Mouse (Mus musculus) liver, adult 2 months (tissue): ENCODE measurements around the gene Scarb1. TPM values are rescaled to one million over a fixed set of nuclear protein-coding genes. Genes with fewer than 3 reads are reported as not detected.

Source experiments
- DNase-seq: peaks from one replicate; pipeline ENCODE4 v3.0.0-alpha.2; 2011; ENCODE audit warnings: low read depth, low spot score; ENCODE audit errors: extremely low read depth
- H3K27ac ChIP-seq: fragments of 200-500 bp; replicated peaks from 2 replicates; pipeline ENCODE4 v1.5.1; 2012; ENCODE audit warnings: low read depth, mild to moderate bottlenecking, control low read depth, inconsistent platforms, low read length; ENCODE audit not compliant: insufficient read depth
- H3K27me3 ChIP-seq: fragments of 200-500 bp; 2 replicates; pipeline ENCODE4 v1.6.1; 2012; ENCODE audit warnings: mild to moderate bottlenecking, moderate library complexity, low read length, inconsistent platforms; ENCODE audit not compliant: control insufficient read depth, insufficient read depth
- H3K36me3 ChIP-seq: fragments of 200-500 bp; 2 replicates; pipeline ENCODE4 v1.6.1; 2012; ENCODE audit warnings: low read length, inconsistent platforms; ENCODE audit not compliant: control insufficient read depth, insufficient read depth
- H3K4me1 ChIP-seq: fragments of 200-500 bp; 2 replicates; pipeline ENCODE4 v1.6.1; 2011; ENCODE audit warnings: low read length; ENCODE audit not compliant: control insufficient read depth, insufficient read depth
- H3K4me3 ChIP-seq: fragments of 200-500 bp; 2 replicates; pipeline ENCODE4 v1.5.1; 2011; ENCODE audit warnings: low read depth, mild to moderate bottlenecking, control low read depth, low read length, moderate library complexity; ENCODE audit not compliant: insufficient read depth
- H3K79me2 ChIP-seq: fragments of 200-500 bp; 2 replicates; pipeline ENCODE4 v1.6.1; 2012; ENCODE audit warnings: inconsistent platforms, mild to moderate bottlenecking, low read length, moderate library complexity; ENCODE audit not compliant: control insufficient read depth, insufficient read depth
- H3K9ac ChIP-seq: fragments of 200-500 bp; 2 replicates; pipeline ENCODE4 v1.6.1; 2012; ENCODE audit warnings: low read depth, mild to moderate bottlenecking, control low read depth, inconsistent platforms, low read length
- CTCF ChIP-seq: fragments of 200-500 bp; IDR thresholded peaks from 2 replicates; pipeline ENCODE4 v1.5.1; 2011; ENCODE audit warnings: low read depth, low read length, control low read depth
- POLR2A ChIP-seq: fragments of 200-500 bp; IDR thresholded peaks from 2 replicates; pipeline ENCODE4 v1.6.1; 2011; ENCODE audit warnings: low read length, control low read depth; ENCODE audit not compliant: insufficient read depth; ENCODE audit errors: extremely low read depth
- WGBS: fragments of 180-500 bp; shearing (Covaris S2); methylation state at CpG from one replicate; pipeline ENCODE4 v1.1.7; 2018; 5-methylcytosine and 5-hydroxymethylcytosine counted together
- polyA plus RNA-seq: library from polyadenylated mRNA; depleted of rRNA; stranded (reverse); fragments of >200 nt; gene quantifications from 2 replicates; pipeline ENCODE4 v1.2.3, GENCODE M21; 2012
- total RNA-seq: library from RNA; depleted of rRNA; stranded (reverse); fragments of >200 nt; gene quantifications from 2 replicates; pipeline ENCODE4 v1.2.3, GENCODE M21; 2014

Scarb1 gene
- total and polyA plus RNA-seq, 2 experiments, result 72.4 to 189 TPM

DNA sequence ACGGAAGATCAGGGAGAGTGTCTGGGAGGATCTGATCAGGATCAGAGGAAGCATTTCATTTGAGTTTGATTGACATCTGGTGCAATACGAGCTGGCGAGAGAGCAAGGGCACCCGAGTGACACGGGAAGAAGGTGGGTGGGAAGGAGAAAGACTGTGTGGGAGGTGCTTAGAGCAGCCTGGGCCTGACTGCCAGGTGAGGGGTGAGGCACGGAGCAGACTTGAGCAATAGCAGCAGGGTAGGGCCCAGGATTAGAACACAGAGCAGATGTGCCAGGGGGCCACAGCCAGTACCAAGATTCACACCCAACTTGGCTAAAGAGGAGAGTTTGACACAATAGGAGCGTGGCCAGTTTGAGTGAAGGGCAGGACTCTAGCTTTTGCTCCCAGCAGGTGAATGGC lies 47.9 kb downstream of the Scarb1 start:
- WGBS, result 29% methylated on average over 7 of the region's 7 CpGs
- Histone ChIP-seq H3K4me3 (no peak overlapping the region), H3K27me3 (no peaks in the 10 kb centered on the region), H3K79me2 (no peaks in the 10 kb centered on the region), H3K4me1 (no peaks in the 10 kb centered on the region), H3K27ac (no peak overlapping the region), H3K36me3 (peaks cover 32% of the 10 kb centered on the region), H3K9ac (no peak overlapping the region)
- DNase-seq, result peak; percentile 81
- TF ChIP-seq CTCF, result no peak
- TF ChIP-seq POLR2A, result no peak

DNA sequence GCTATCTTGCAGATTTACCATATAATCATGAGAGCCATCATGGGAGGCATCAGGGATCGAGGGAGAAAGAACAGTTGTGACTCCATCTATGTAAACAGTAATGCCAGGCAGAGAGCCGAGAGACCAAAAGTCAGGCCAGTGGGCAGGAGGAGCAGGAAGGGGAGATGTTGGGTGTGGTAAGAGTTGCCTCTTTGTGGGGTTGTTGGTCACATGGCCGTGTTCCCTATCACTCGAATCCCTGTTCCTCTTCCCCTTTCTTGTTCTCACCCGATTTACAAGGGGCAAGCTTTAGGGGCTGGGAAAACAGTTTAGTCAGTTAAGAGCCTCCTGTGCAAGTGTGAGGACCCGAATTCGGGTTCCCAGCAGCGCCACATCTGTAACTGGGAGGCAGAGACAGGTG lies 49.0 kb downstream of the Scarb1 start:
- H3K27me3 ChIP-seq, result no peaks in the 10 kb centered on the region
- 65% methylated on average over 8 of the region's 8 CpGs for WGBS
- no peak overlapping the region for H3K9ac ChIP-seq
- peak; percentile 35 for DNase-seq
- TF ChIP-seq POLR2A (no peak), CTCF (no peak)
- no peak overlapping the region; the same call in 1 of the 2 replicates for H3K27ac ChIP-seq
- H3K4me3 ChIP-seq, result no peak overlapping the region
- H3K4me1 ChIP-seq, result no peaks in the 10 kb centered on the region
- peaks cover 38% of the 10 kb centered on the region for H3K36me3 ChIP-seq
- H3K79me2 ChIP-seq, result no peaks in the 10 kb centered on the region

DNA sequence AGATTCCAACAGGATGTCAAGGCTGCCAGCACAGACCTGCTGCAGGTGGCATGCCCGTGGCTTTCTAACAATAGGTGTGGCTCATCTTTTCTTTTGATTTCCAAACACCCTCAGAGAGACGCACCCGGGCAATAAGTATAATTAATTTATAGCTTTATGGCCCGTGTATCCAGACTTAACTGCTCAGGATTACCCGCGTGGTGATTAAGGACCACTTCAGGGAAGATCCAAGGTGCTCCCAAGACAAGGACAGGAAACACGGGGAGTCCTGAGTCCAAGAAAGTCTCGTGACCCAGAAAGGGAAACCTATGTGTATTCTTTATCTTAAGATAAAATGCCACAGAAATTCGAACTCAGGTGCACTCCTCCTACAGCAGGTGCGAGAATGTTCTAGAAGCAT lies 49.5 kb downstream of the Scarb1 start:
- no peaks in the 10 kb centered on the region for H3K4me1 ChIP-seq
- no peak for DNase-seq
- TF ChIP-seq POLR2A, result no peak
- no peaks in the 10 kb centered on the region for H3K79me2 ChIP-seq
- no peak overlapping the region for H3K9ac ChIP-seq
- peaks cover 36% of the 10 kb centered on the region for H3K36me3 ChIP-seq
- no peak overlapping the region for H3K4me3 ChIP-seq
- WGBS, result 92% methylated on average over 10 of the region's 10 CpGs
- H3K27ac ChIP-seq, result no peak overlapping the region
- no peaks in the 10 kb centered on the region for H3K27me3 ChIP-seq

GRCm38 (mm10) chr5:125287053-125287655 lies 53.7 kb downstream of the Scarb1 start:
- Histone ChIP-seq H3K4me3 (no peak overlapping the region), H3K27ac (no peak overlapping the region), H3K4me1 (peaks cover 3% of the 10 kb centered on the region), H3K9ac (no peak overlapping the region), H3K79me2 (no peaks in the 10 kb centered on the region), H3K27me3 (no peaks in the 10 kb centered on the region), H3K36me3 (peaks cover 36% of the 10 kb centered on the region; the same call in 1 of the 2 replicates)
- no peak for TF ChIP-seq CTCF
- no peak for TF ChIP-seq POLR2A
- no peak for DNase-seq
- 93% methylated on average over 9 of the region's 9 CpGs for WGBS

- WGBS, result 32% methylated on average over 11 of the region's 11 CpGs
- H3K36me3 ChIP-seq, result peaks cover 35% of the 10 kb centered on the region; the same call in 1 of the 2 replicates
- no peak overlapping the region for H3K9ac ChIP-seq
- no peaks in the 10 kb centered on the region for H3K27me3 ChIP-seq
- peaks cover 3% of the 10 kb centered on the region for H3K4me1 ChIP-seq
- DNase-seq, result peak; percentile 99
- H3K4me3 ChIP-seq, result no peak overlapping the region
- H3K27ac ChIP-seq, result no peak overlapping the region
- TF ChIP-seq CTCF, result no peak
- no peak for TF ChIP-seq POLR2A
- H3K79me2 ChIP-seq, result no peaks in the 10 kb centered on the region
Observed at GRCm38 (mm10) chr5:125286090-125286489, 54.8 kb downstream of the Scarb1 start.
